Mouse (Mus musculus): ENCODE measurements at regions not wholly inside any gene's neighbourhood (a gene's known extent, or its start where the extent isn't known, plus 50 kb on each side); places are given as distances from the start of the nearest gene placed in this dataset.

DNA sequence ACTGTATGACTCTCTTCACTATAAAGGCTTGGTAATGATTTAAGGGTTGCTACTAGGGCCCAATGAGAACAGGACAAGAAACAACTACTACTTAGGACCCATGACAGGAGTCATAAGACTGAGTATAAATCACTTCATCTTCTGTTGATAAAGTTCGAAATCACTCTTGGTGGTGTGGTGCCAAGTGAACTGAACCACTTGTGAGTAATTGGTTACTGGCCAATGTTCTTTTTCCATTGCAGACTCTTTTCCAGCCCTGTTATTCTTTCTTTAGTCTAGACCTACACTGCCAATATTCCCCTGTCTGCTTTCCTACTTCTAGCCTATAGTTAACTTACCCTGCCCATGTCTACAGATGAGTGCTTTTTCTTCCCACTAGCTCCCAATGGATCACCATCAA, 129.8 kb upstream of the Rarb start:
- Histone ChIP-seq H3K4me3 (replicated peaks in 1 of 3; ENCODE audit: low read depth in 2 of 3, low read length in 2 of 3, poor library complexity in 1 of 3) (no peak overlapping the region), H3K36me3 (replicated peaks in 1 of 2; ENCODE audit: control insufficient read depth in 1 of 2, insufficient read depth in 1 of 2, low read length in 1 of 2) (no peaks in the 10 kb centered on the region), H3K27ac (ENCODE audit: insufficient read depth, low read depth) (no peak overlapping the region), H3K27me3 (replicated peaks) (no peaks in the 10 kb centered on the region), H3K79me2 (replicated peaks; ENCODE audit: control insufficient read depth, extremely low read depth, insufficient read depth, poor library complexity, severe bottlenecking) (no peaks in the 10 kb centered on the region), H3K9me3 (replicated peaks; ENCODE audit: low read length) (no peaks in the 10 kb centered on the region), H3K4me2 (ENCODE audit: insufficient read depth, low read depth, poor library complexity, severe bottlenecking) (no peak overlapping the region), H3K4me1 (ENCODE audit: control insufficient read depth in 1 of 2, insufficient read depth in 2 of 2) (no peaks in the 10 kb centered on the region), H3K9ac (ENCODE audit: insufficient read depth, low read depth) (no peak overlapping the region)
- TF ChIP-seq USF2 (conservative IDR thresholded peaks at IDR 0.05; ENCODE audit: low read depth, low read length) (no peak), ZC3H11A (IDR thresholded peaks at IDR 0.05; ENCODE audit: low read depth, low read length) (no peak), SMC3 (IDR thresholded peaks at IDR 0.05; ENCODE audit: low read depth, low read length) (no peak), RAD21 (IDR thresholded peaks at IDR 0.05; ENCODE audit: low read depth, low read length) (no peak), TCF12 (IDR thresholded peaks at IDR 0.05; ENCODE audit: low read depth, low read length) (no peak), ZMIZ1 (IDR thresholded peaks at IDR 0.05; ENCODE audit: low read depth, low read length) (no peak), NRF1 (IDR thresholded peaks at IDR 0.05; ENCODE audit: low read depth, low read length) (no peak), BHLHE40 (IDR thresholded peaks at IDR 0.05; ENCODE audit: low read depth, low read length) (no peak), MEF2A (IDR thresholded peaks at IDR 0.05; ENCODE audit: borderline replicate concordance, low read depth, low read length) (no peak), CHD2 (IDR thresholded peaks at IDR 0.05; ENCODE audit: low read length) (no peak), USF1 (IDR thresholded peaks at IDR 0.05; ENCODE audit: low read depth, low read length) (no peak), PAX5 (IDR thresholded peaks at IDR 0.05; ENCODE audit: low read length) (no peak), JUND (conservative IDR thresholded peaks at IDR 0.05; ENCODE audit: low read depth, low read length) (no peak), SIN3A (IDR thresholded peaks at IDR 0.05; ENCODE audit: low read length) (no peak), POLR2AphosphoS2 (IDR thresholded peaks at IDR 0.05; ENCODE audit: low read depth, low read length) (no peak), IRF4 (IDR thresholded peaks at IDR 0.05; ENCODE audit: low read depth, low read length) (no peak), UBTF (IDR thresholded peaks at IDR 0.05; ENCODE audit: low read depth, low read length) (no peak), ZKSCAN1 (IDR thresholded peaks at IDR 0.05; ENCODE audit: borderline replicate concordance, low read depth, low read length) (no peak), MAX (IDR thresholded peaks at IDR 0.05; ENCODE audit: low read length) (no peak)
- dilution Hi-C loops (cut with MboI; ENCODE audit: extremely low pct_ligation_motif_present, extremely low pct_unique_long_range_greater_than_20kb, low sequenced_read_pairs), result no loop called here
- DNase-seq (ENCODE audit: extremely low read depth), result no peak
- in situ Hi-C loops (cut with MboI; ENCODE audit: low pct_ligation_motif_present, low pct_unique_long_range_greater_than_20kb, low sequenced_read_pairs), result no loop called here

DNA sequence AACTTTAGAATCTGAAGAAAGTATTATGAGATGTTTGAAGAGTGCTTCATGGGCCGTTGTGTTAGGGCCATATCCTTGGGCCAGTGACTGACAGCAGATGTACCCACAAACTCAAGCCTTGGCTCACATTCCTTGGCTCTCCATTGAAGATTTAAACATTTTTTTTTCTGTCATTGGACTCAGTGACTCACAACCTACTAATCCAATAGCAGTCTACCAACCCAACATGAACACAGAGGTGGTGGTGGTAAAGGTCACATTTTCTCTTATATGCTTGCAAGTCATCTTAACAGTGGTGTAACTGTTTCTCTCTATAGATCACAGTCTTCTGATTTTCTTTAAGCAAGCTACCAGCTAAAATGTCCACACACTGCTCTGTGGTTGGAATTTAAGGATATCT, 125.5 kb upstream of the Rarb start:
- no peak for DNase-seq (ENCODE audit: extremely low read depth)
- Histone ChIP-seq H3K79me2 (replicated peaks; ENCODE audit: control insufficient read depth, extremely low read depth, insufficient read depth, poor library complexity, severe bottlenecking) (no peaks in the 10 kb centered on the region), H3K36me3 (replicated peaks in 1 of 2; ENCODE audit: control insufficient read depth in 1 of 2, insufficient read depth in 1 of 2, low read length in 1 of 2) (no peaks in the 10 kb centered on the region), H3K4me1 (ENCODE audit: control insufficient read depth in 1 of 2, insufficient read depth in 2 of 2) (no peaks in the 10 kb centered on the region), H3K4me2 (ENCODE audit: insufficient read depth, low read depth, poor library complexity, severe bottlenecking) (no peak overlapping the region), H3K4me3 (replicated peaks in 1 of 3; ENCODE audit: low read depth in 2 of 3, low read length in 2 of 3, poor library complexity in 1 of 3) (no peak overlapping the region), H3K9ac (ENCODE audit: insufficient read depth, low read depth) (no peak overlapping the region), H3K9me3 (replicated peaks; ENCODE audit: low read length) (no peaks in the 10 kb centered on the region), H3K27me3 (replicated peaks) (no peaks in the 10 kb centered on the region), H3K27ac (ENCODE audit: insufficient read depth, low read depth) (no peak overlapping the region)
- in situ Hi-C loops (cut with MboI; ENCODE audit: low pct_ligation_motif_present, low pct_unique_long_range_greater_than_20kb, low sequenced_read_pairs) (no loop called here), dilution Hi-C loops (cut with MboI; ENCODE audit: extremely low pct_ligation_motif_present, extremely low pct_unique_long_range_greater_than_20kb, low sequenced_read_pairs) (no loop called here)
- TF ChIP-seq RCOR1 (conservative IDR thresholded peaks at IDR 0.05; ENCODE audit: low read depth, low read length), result no peak
- no peak for TF ChIP-seq POLR2AphosphoS2 (IDR thresholded peaks at IDR 0.05; ENCODE audit: low read depth, low read length)
- no peak for TF ChIP-seq HCFC1 (IDR thresholded peaks at IDR 0.05; ENCODE audit: low read depth, low read length)
- no peak for TF ChIP-seq SMC3 (IDR thresholded peaks at IDR 0.05; ENCODE audit: low read depth, low read length)
- no peak for TF ChIP-seq SIN3A (IDR thresholded peaks at IDR 0.05; ENCODE audit: low read length)
- TF ChIP-seq CTCF (conservative IDR thresholded peaks at IDR 0.05 in 1 of 2, IDR thresholded peaks at IDR 0.05 in 1 of 2; ENCODE audit: low read depth in 2 of 2, low read length in 2 of 2), result no peak
- no peak for TF ChIP-seq MEF2A (IDR thresholded peaks at IDR 0.05; ENCODE audit: borderline replicate concordance, low read depth, low read length)

Data from CH12.LX (cell line).